Mouse (Mus musculus) retina, adult 2 months (tissue): Measurements from ENCODE around the gene Gm20518.
A peak's percentile ranks its signal among the peaks of the same experiment; 100 is the strongest.

Experiments
- DNase-seq: peaks from one replicate; pipeline ENCODE4 v3.0.0-alpha.2; 2012; ENCODE audit warnings: low read depth, low spot score

Gene Gm20518

GRCm38 (mm10) chr16:17807192-17808009, 84.1 kb downstream of the Gm20518 start:
- DNase-seq: peak; percentile 65

- DNase-seq: no peak
Observed at GRCm38 (mm10) chr16:17806581-17807191, 84.8 kb downstream of the Gm20518 start.

GRCm38 (mm10) chr16:17804982-17805381, 86.5 kb downstream of the Gm20518 start:
- no peak for DNase-seq

GRCm38 (mm10) chr16:17804449-17804912, 87.0 kb downstream of the Gm20518 start:
- no peak for DNase-seq

- DNase-seq: no peak
Observed at GRCm38 (mm10) chr16:17803675-17804448, 87.6 kb downstream of the Gm20518 start.

DNA sequence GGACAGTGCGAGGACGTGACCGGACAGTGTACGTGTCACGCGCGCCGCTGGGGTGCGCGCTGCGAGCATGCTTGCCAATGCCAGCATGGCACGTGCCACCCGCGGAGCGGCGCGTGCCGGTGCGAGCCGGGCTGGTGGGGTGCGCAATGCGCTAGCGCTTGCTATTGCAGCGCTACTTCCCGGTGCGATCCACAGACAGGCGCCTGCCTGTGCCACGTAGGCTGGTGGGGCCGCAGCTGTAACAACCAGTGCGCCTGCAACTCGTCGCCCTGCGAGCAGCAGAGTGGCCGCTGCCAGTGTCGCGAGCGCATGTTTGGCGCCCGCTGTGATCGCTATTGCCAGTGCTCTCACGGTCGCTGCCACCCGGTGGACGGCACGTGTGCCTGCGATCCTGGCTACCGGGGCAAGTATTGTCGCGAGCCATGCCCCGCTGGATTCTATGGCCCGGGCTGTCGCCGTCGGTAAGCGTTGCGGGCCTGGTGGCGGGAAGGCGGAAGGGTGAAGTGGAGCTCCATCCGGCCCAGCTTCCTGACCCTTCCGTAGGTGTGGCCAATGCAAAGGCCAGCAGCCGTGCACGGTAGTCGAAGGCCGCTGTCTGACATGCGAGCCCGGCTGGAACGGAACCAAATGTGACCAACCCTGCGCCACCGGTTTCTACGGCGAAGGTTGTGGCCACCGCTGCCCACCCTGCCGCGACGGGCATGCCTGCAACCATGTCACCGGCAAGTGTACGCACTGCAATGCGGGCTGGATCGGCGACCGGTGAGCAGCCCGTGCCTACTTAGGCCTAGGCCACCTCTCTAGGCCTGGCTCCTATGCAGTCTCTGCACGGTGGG, 88.4 kb downstream of the Gm20518 start:
- no peak for DNase-seq

GRCm38 (mm10) chr16:17802456-17802838, 89.0 kb downstream of the Gm20518 start:
- no peak for DNase-seq

- DNase-seq: no peak
Observed at GRCm38 (mm10) chr16:17801777-17802455, 89.6 kb downstream of the Gm20518 start.

DNA sequence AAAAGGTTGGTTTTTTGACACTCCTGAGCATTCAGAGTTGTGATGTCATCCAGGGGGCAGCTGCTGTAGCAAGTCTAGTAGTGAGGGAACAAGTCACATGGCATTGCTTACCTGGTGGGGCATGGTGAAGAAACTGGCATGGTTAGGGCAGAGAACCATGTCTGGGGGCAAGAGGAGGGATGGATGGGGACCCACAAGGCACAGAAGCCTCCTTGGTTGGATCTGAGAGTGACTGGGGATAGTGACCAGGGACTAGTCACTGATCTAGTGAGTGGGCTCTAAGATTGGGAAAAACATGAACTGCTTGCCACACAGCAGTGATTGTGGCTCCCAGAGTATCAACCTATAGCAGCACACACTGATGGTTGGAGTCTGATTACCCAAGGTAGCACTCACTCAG, 91.9 kb downstream of the Gm20518 start:
- DNase-seq: no peak

GRCm38 (mm10) chr16:17798321-17799180, 92.9 kb downstream of the Gm20518 start:
- no peak for DNase-seq

DNA sequence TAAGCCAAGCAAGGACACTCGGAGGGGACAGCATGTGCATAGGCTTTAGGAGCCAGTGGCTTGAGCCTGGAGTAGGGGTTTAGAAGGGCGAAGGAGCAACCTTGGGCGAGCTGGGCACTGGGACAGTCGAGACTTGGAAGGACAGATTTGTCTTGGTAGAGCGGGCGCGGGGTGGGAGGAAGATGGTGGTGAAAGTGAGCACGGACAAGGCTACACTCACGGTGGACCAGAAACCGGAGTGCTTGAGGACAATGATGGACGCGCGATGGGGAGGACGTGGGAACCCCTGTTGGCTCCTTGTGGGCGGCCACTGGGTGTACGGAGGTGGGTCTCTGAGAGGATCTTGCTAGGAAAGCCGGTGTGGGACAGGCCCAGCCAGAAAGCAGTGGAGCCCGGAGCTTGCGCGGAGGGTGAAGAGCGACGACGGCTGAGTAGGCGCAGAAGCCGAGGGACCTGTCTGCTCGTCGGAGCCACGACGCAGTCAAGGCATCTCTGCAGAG, 93.6 kb downstream of the Gm20518 start:
- DNase-seq: no peak

GRCm38 (mm10) chr16:17796971-17797811, 94.3 kb downstream of the Gm20518 start, which contains the start of gene Scarf2:
TSS of gene Scarf2 (plus strand) at chr16:17797282.
- no peak for DNase-seq

- DNase-seq: no peak
Observed at GRCm38 (mm10) chr16:17796519-17796918, 95.0 kb downstream of the Gm20518 start.

DNA sequence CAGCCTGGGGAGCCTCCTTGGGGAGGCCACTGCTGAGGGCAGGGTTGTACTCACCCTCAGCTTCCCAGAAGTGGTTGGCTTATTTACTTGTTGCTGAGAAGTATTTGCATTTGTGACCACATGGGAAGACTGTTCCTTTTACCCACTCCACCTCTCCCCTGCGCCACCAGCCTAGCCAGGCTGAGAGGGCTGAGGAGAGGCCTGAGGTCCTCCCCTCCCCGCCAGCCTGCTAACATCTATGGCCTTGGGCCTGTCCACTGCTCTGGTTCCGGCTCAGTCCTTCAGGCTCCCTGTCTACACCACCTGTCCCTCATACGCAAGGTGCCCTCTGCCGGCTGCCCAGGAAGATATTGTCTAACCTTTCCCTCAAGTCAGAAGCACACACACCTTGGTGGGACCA, 95.8 kb downstream of the Gm20518 start:
- no peak for DNase-seq

- DNase-seq: no peak
Observed at GRCm38 (mm10) chr16:17794047-17794446, 97.4 kb downstream of the Gm20518 start.

- DNase-seq: no peak
Observed at GRCm38 (mm10) chr16:17792728-17793127, 98.7 kb downstream of the Gm20518 start.

- DNase-seq: no peak
Observed at GRCm38 (mm10) chr16:17785337-17785736, 106.1 kb downstream of the Gm20518 start.
